Mouse (Mus musculus) gastrocnemius, adult 2 months (tissue): ENCODE results near the gene Ptpre. TPM values are rescaled to one million over a fixed set of nuclear protein-coding genes. Genes with fewer than 3 reads are reported as not detected.
"Not testable (repeated sequence)": the region's sequence is repeated elsewhere in the genome, so short reads cannot be mapped to it uniquely, and the experiment has no call there.

Source experiments
- DNase-seq: peaks from one replicate; pipeline ENCODE4 v3.0.0; 2022
- H3K27ac ChIP-seq: fragments of 200-600 bp; 2 replicates; pipeline ENCODE4 v1.8.1; 2022; ENCODE audit warnings: mild to moderate bottlenecking
- H3K4me3 ChIP-seq: fragments of 200-600 bp; 2 replicates; pipeline ENCODE4 v1.8.1; 2022; ENCODE audit warnings: mild to moderate bottlenecking, moderate library complexity
- CTCF ChIP-seq: fragments of 200-600 bp; IDR thresholded peaks from 2 replicates; pipeline ENCODE4 v1.8.1; 2022; ENCODE audit warnings: antibody characterized with exemption, mild to moderate bottlenecking, moderate library complexity
- intact Hi-C: fragments of 180-260 bp; cut with DNase I; formaldehyde crosslinking; loops from one replicate; pipeline ENCODE4 v1.15.1; 2025
- long read RNA-seq, 2 experiments: library from polyadenylated mRNA; stranded (forward); transcript quantifications; one replicate each; pipeline ENCODE4 v2.0.0; 2021
- total RNA-seq, 2 experiments: library from RNA; stranded (reverse); gene quantifications; 2 replicates each; pipeline ENCODE4 v1.2.3; 2021

Ptpre gene
- total RNA-seq = 1 to 10 TPM; 1.2 to 1.6 TPM
- long read RNA-seq, experiment 1, partial matches to known transcripts = 0 of 1 reads
- long read RNA-seq, experiment 1, other reads (novel, unspliced or antisense) = 1 of 1 reads
- long read RNA-seq, experiment 2 = 0 reads

- Histone ChIP-seq H3K4me3 (peak within 1 kb of the TSS; percentile 81), H3K27ac (peak within 1 kb of the TSS; percentile 84)
- intact Hi-C loops = loop anchor here (2.0 to 10.0 kb wide), 3 partner anchors 87 to 197 kb away; no protein-coding TSS in a partner anchor
- peak; percentile 92 for TF ChIP-seq CTCF
- peak; percentile 92 for DNase-seq
Observed at GRCm38 (mm10) chr7:135537341-135537901, at the start of gene Ptpre. Gene Ptpre (plus strand): TSS chr7:135537481.

- DNase-seq = no peak
- H3K27ac ChIP-seq = no peak overlapping the region
- intact Hi-C loops = no loop called here
- H3K4me3 ChIP-seq = no peak overlapping the region
- peak; percentile 64 for TF ChIP-seq CTCF
Observed at GRCm38 (mm10) chr7:135488214-135488810, 49.0 kb upstream of the Ptpre start.

GRCm38 (mm10) chr7:135489724-135490499 is 47.4 kb upstream of the Ptpre start:
- intact Hi-C loops = no loop called here
- no peak for DNase-seq
- no peak overlapping the region for H3K27ac ChIP-seq
- H3K4me3 ChIP-seq = no peak overlapping the region
- TF ChIP-seq CTCF = no peak

- no peak overlapping the region for H3K4me3 ChIP-seq
- no peak overlapping the region for H3K27ac ChIP-seq
- no peak for DNase-seq
- no peak for TF ChIP-seq CTCF
- intact Hi-C loops = no loop called here
Observed at GRCm38 (mm10) chr7:135490500-135490886, 46.8 kb upstream of the Ptpre start.

- no peak overlapping the region for H3K27ac ChIP-seq
- no peak overlapping the region for H3K4me3 ChIP-seq
- DNase-seq = no peak
- intact Hi-C loops = no loop called here
- peak; percentile 44 for TF ChIP-seq CTCF
Observed at GRCm38 (mm10) chr7:135495303-135495702, 42.0 kb upstream of the Ptpre start.

GRCm38 (mm10) chr7:135498565-135499186 is 38.6 kb upstream of the Ptpre start:
- intact Hi-C loops = no loop called here
- Histone ChIP-seq H3K27ac (no peak overlapping the region), H3K4me3 (no peak overlapping the region)
- no peak for DNase-seq
- TF ChIP-seq CTCF = no peak

GRCm38 (mm10) chr7:135499403-135499802 is 37.9 kb upstream of the Ptpre start:
- H3K4me3 ChIP-seq = no peak overlapping the region
- no peak for DNase-seq
- intact Hi-C loops = no loop called here
- H3K27ac ChIP-seq = no peak overlapping the region
- TF ChIP-seq CTCF = no peak

GRCm38 (mm10) chr7:135506506-135506905 is 30.8 kb upstream of the Ptpre start:
- H3K4me3 ChIP-seq, DNase-seq, H3K27ac ChIP-seq, intact Hi-C loops: not testable (repeated sequence)

GRCm38 (mm10) chr7:135508602-135509001 is 28.7 kb upstream of the Ptpre start:
- intact Hi-C loops = no loop called here
- DNase-seq = no peak
- no peak for TF ChIP-seq CTCF
- no peak overlapping the region for H3K27ac ChIP-seq
- H3K4me3 ChIP-seq = no peak overlapping the region

- H3K4me3 ChIP-seq = no peak overlapping the region
- DNase-seq = no peak
- TF ChIP-seq CTCF = no peak
- no peak overlapping the region for H3K27ac ChIP-seq
- intact Hi-C loops = no loop called here
Observed at GRCm38 (mm10) chr7:135509272-135509671, 28.0 kb upstream of the Ptpre start.

GRCm38 (mm10) chr7:135510431-135510830 is 26.9 kb upstream of the Ptpre start:
- Histone ChIP-seq H3K4me3 (no peak overlapping the region), H3K27ac (no peak overlapping the region)
- no peak for DNase-seq
- intact Hi-C loops = no loop called here
- TF ChIP-seq CTCF = no peak

- Histone ChIP-seq H3K27ac (no peak overlapping the region), H3K4me3 (no peak overlapping the region)
- intact Hi-C loops = no loop called here
- TF ChIP-seq CTCF = no peak
- no peak for DNase-seq
Observed at GRCm38 (mm10) chr7:135511723-135512122, 25.6 kb upstream of the Ptpre start.

- no peak overlapping the region for H3K27ac ChIP-seq
- no peak for TF ChIP-seq CTCF
- no peak for DNase-seq
- no peak overlapping the region for H3K4me3 ChIP-seq
- intact Hi-C loops = no loop called here
Observed at GRCm38 (mm10) chr7:135517191-135517590, 20.1 kb upstream of the Ptpre start.
